In genomic region chr16:4374780-4375380, GRCm38 (mm10) we compare ENCODE assay signal across 11 mouse cellular contexts. TPM values are rescaled to one million over a fixed set of nuclear protein-coding genes. Genes with fewer than 3 reads are reported as not detected.
DNase-seq lines count a peak whose midpoint lies in the region; ATAC-seq and TF ChIP-seq lines count a peak whose summit lies in the region.
"Had no signal": no experiment of that assay in that cellular context is flagged by ENCODE, and none has a peak within 500 bp of the region (broad histone marks: within the 10 kb centered on the region; RNA-seq: fewer than 3 reads in every experiment).

No protein-coding gene starts in this region.

- H3K27me3 ChIP-seq in kidney, adult 2 months (replicated peaks; ENCODE audit: control insufficient read depth, insufficient read depth, low read length) = no peaks in the 10 kb centered on the region
- no peaks in the 10 kb centered on the region for H3K27me3 ChIP-seq in midbrain, embryonic 11.5 days (ENCODE audit: control insufficient read depth, insufficient read depth, low read length)

- H3K27ac ChIP-seq in kidney, adult 2 months (ENCODE audit: insufficient read depth, low read depth, low read length) = no peak overlapping the region
- no peak overlapping the region for H3K27ac ChIP-seq in midbrain, embryonic 11.5 days (ENCODE audit: low read depth, low read length)
- H3K27ac ChIP-seq: hindbrain, embryonic 14.5 days; stomach, postnatal 0 days had no signal

- H3K4me2 ChIP-seq in midbrain, embryonic 11.5 days = no peak overlapping the region
- H3K4me2 ChIP-seq: hindbrain, embryonic 14.5 days had no signal

- TF ChIP-seq CTCF in kidney, adult 2 months (conservative IDR thresholded peaks at IDR 0.05; ENCODE audit: insufficient read depth, insufficient read length, low read depth, low read length) = no peak

- ATAC-seq in midbrain, embryonic 11.5 days (ENCODE audit: low FRiP score) = no peak

- DNase-seq in kidney, adult 2 months = peak; percentile 30
- no peak for DNase-seq in kidney, postnatal 14 days
- DNase-seq in adrenal gland, adult 2 months = peak; percentile 92
- peak; percentile 41 to 58 for DNase-seq in gastrocnemius, postnatal 36 days
- peak; percentile 31 for DNase-seq in lung, postnatal 10 days
- DNase-seq in frontal cortex, postnatal 14 days (ENCODE audit: low spot score in 2 of 2) = no peak
- no peak for DNase-seq in thymus, postnatal 14 days
- DNase-seq in midbrain, embryonic 11.5 days (ENCODE audit: low spot score, missing footprints) = no peak
- DNase-seq: cerebellum, adult 18-20 months had no signal

- TF ChIP-seq POLR2A in kidney, adult 2 months (IDR thresholded peaks at IDR 0.05; ENCODE audit: low read depth, low read length) = no peak

- H3K36me3 ChIP-seq in kidney, adult 2 months (ENCODE audit: control insufficient read depth, insufficient read depth, low read length) = no peaks in the 10 kb centered on the region
- H3K36me3 ChIP-seq in midbrain, embryonic 11.5 days (ENCODE audit: control insufficient read depth, insufficient read depth, low read length) = no peaks in the 10 kb centered on the region

- intact Hi-C loops in gastrocnemius, postnatal 36 days (cut with DNase I) = no loop called here

- no peaks in the 10 kb centered on the region for H3K9me3 ChIP-seq in midbrain, embryonic 11.5 days (ENCODE audit: control insufficient read depth, low read length)

- H3K4me3 ChIP-seq in kidney, adult 2 months (ENCODE audit: insufficient read depth, low read depth, low read length) = no peak overlapping the region
- H3K4me3 ChIP-seq in midbrain, embryonic 11.5 days (ENCODE audit: low read depth, low read length) = no peak overlapping the region

- H3K9ac ChIP-seq in midbrain, embryonic 11.5 days (ENCODE audit: low read length) = no peak overlapping the region
- H3K9ac ChIP-seq: hindbrain, embryonic 14.5 days had no signal

- 79% methylated on average over 7 of the region's 7 CpGs for WGBS in kidney, adult 2 months
- whole genome bisulfite sequencing in midbrain, embryonic 11.5 days = 84% methylated on average over 7 of the region's 7 CpGs

- no peaks in the 10 kb centered on the region for H3K4me1 ChIP-seq in kidney, adult 2 months (ENCODE audit: control insufficient read depth, insufficient read depth, low read length)
- H3K4me1 ChIP-seq in midbrain, embryonic 11.5 days (ENCODE audit: control insufficient read depth, insufficient read depth, low read length) = no peaks in the 10 kb centered on the region

RNA-seq across cellular contexts. Expression of gene Adcy9, which starts 45.4 kb away (rescaled TPM):
- 10.4 and 12.4 TPM in 2 replicates for polyA plus RNA-seq in kidney, adult 2 months (2012; rRNA removed)
- 10 to 100 TPM; 43.2 to 50.9 TPM for total RNA-seq in adrenal gland, adult 2 months (2021)
- polyA plus RNA-seq in adrenal gland, adult 2 months (2012; rRNA removed) = 38.2 and 56.7 TPM in 2 replicates
- total RNA-seq in gastrocnemius, postnatal 36 days (2021) = 10 to 100 TPM; 26.3 to 30.6 TPM
- 1.2 and 1.3 TPM in 2 replicates for polyA plus RNA-seq in midbrain, embryonic 11.5 days (2014; fragmentation: Nextera tagmentation; extraction: Ambion mirVana)

Comparison
In these comparisons a context has a peak if more than half of its experiments do, and no peak if none do; other contexts are left out.
1. DNase-seq: peak in kidney, adult 2 months (single experiment), adrenal gland, adult 2 months (single experiment), gastrocnemius, postnatal 36 days (2 of 2) and lung, postnatal 10 days (single experiment); none in kidney, postnatal 14 days (single experiment), frontal cortex, postnatal 14 days (0 of 2), thymus, postnatal 14 days (single experiment) and midbrain, embryonic 11.5 days (single experiment).